Comparison of ENCODE assay signal across 21 mouse cellular contexts in the genomic region with DNA sequence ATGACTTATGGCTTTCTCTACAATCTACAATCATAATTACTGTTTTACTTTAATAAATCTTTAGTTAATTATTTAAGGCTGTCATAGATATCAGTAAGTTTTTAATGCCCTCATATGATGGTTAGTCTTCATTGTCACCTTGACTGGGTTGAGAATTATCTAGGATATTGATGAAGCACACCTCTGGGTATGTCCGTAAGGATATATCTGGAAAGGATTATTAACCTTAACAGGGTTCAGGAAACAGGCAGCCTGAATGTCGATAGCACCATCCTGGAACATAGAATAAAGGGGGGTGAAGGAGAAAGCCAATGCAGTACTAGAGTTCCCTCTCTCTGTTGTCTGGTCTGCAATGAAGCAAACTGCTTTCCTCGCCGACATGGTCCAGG.
DNase-seq lines count a peak whose midpoint lies in the region; ATAC-seq and TF ChIP-seq lines count a peak whose summit lies in the region.
"Had no signal": no experiment of that assay in that cellular context is flagged by ENCODE, and none has a peak within 500 bp of the region (broad histone marks: within the 10 kb centered on the region; RNA-seq: fewer than 3 reads in every experiment).

No protein-coding gene starts in this region.

- no peak overlapping the region for H3K9ac ChIP-seq in hindbrain, embryonic 13.5 days
- H3K9ac ChIP-seq in hindbrain, embryonic 16.5 days (ENCODE audit: low read depth, low read length) = no peak overlapping the region
- no peak overlapping the region for H3K9ac ChIP-seq in midbrain, embryonic 14.5 days (replicated peaks; ENCODE audit: low read length)
- no peak overlapping the region for H3K9ac ChIP-seq in midbrain, postnatal 0 days (replicated peaks; ENCODE audit: low read length, poor library complexity, severe bottlenecking)
- H3K9ac ChIP-seq in neural tube, embryonic 14.5 days (replicated peaks; ENCODE audit: low read depth, low read length) = no peak overlapping the region
- H3K9ac ChIP-seq: embryonic facial prominence, embryonic 12.5 days; embryonic facial prominence, embryonic 15.5 days; forebrain, postnatal 0 days had no signal

- H3K27ac ChIP-seq in hindbrain, embryonic 13.5 days = peak overlapping the region; percentile 10; the same call in 1 of the 2 replicates
- no peak overlapping the region for H3K27ac ChIP-seq in hindbrain, embryonic 16.5 days (ENCODE audit: low read depth, low read length)
- H3K27ac ChIP-seq in midbrain, embryonic 14.5 days (replicated peaks; ENCODE audit: low read depth, low read length) = 0 out of 2 replicates have a peak overlapping the region, but pooled peaks have one; percentile 6
- H3K27ac ChIP-seq in midbrain, postnatal 0 days (ENCODE audit: low read depth, low read length) = no peak overlapping the region
- no peak overlapping the region for H3K27ac ChIP-seq in neural tube, embryonic 14.5 days (ENCODE audit: low read depth, low read length)
- H3K27ac ChIP-seq: embryonic facial prominence, embryonic 12.5 days; embryonic facial prominence, embryonic 15.5 days; gastrocnemius, adult 2 months had no signal

- WGBS in hindbrain, embryonic 13.5 days = 77% methylated on average over 4 of the region's 4 CpGs
- WGBS in hindbrain, embryonic 16.5 days = 82% methylated on average over 4 of the region's 4 CpGs
- WGBS in midbrain, embryonic 14.5 days = 73% methylated on average over 4 of the region's 4 CpGs
- 77% methylated on average over 4 of the region's 4 CpGs for WGBS in midbrain, postnatal 0 days
- WGBS in neural tube, embryonic 14.5 days = 62% methylated on average over 4 of the region's 4 CpGs

- no peak for DNase-seq in midbrain, embryonic 14.5 days
- no peak for DNase-seq in midbrain, postnatal 0 days (ENCODE audit: low spot score)
- no peak for DNase-seq in left cerebral cortex, adult 18-20 months (ENCODE audit: low spot score in 2 of 2)
- DNase-seq: adrenal gland, adult 2 months; adrenal gland, postnatal 14 days; cerebellum, adult 11 months; cerebellum, adult 2 months; cerebellum, adult 9-11 months; cerebellum, postnatal 25 days; forebrain, postnatal 0 days; gastrocnemius, adult 2 months; gastrocnemius, postnatal 14 days; heart, adult 11 months had no signal

- no peaks in the 10 kb centered on the region for H3K9me3 ChIP-seq in hindbrain, embryonic 13.5 days
- no peaks in the 10 kb centered on the region for H3K9me3 ChIP-seq in hindbrain, embryonic 16.5 days (ENCODE audit: control insufficient read depth, low read length)
- H3K9me3 ChIP-seq in midbrain, embryonic 14.5 days (ENCODE audit: control insufficient read depth, low read length) = no peaks in the 10 kb centered on the region
- H3K9me3 ChIP-seq in midbrain, postnatal 0 days (ENCODE audit: low read length) = no peaks in the 10 kb centered on the region
- no peaks in the 10 kb centered on the region for H3K9me3 ChIP-seq in neural tube, embryonic 14.5 days (ENCODE audit: control insufficient read depth, low read length)
- H3K9me3 ChIP-seq: embryonic facial prominence, embryonic 12.5 days; embryonic facial prominence, embryonic 15.5 days had no signal

- H3K27me3 ChIP-seq in hindbrain, embryonic 13.5 days = no peaks in the 10 kb centered on the region
- H3K27me3 ChIP-seq in hindbrain, embryonic 16.5 days (replicated peaks; ENCODE audit: control insufficient read depth, insufficient read depth, low read length) = no peaks in the 10 kb centered on the region
- H3K27me3 ChIP-seq in midbrain, embryonic 14.5 days (ENCODE audit: control insufficient read depth, insufficient read depth, low read length) = no peaks in the 10 kb centered on the region
- H3K27me3 ChIP-seq in midbrain, postnatal 0 days (ENCODE audit: insufficient read depth, low read length) = no peaks in the 10 kb centered on the region
- H3K27me3 ChIP-seq in neural tube, embryonic 14.5 days (ENCODE audit: control insufficient read depth, insufficient read depth, low read length) = no peaks in the 10 kb centered on the region
- H3K27me3 ChIP-seq: embryonic facial prominence, embryonic 12.5 days; embryonic facial prominence, embryonic 15.5 days had no signal

- no peak overlapping the region for H3K4me2 ChIP-seq in hindbrain, embryonic 13.5 days
- no peak overlapping the region for H3K4me2 ChIP-seq in hindbrain, embryonic 16.5 days (ENCODE audit: low read length)
- no peak overlapping the region for H3K4me2 ChIP-seq in midbrain, embryonic 14.5 days (ENCODE audit: low read length)
- H3K4me2 ChIP-seq in midbrain, postnatal 0 days (ENCODE audit: low read depth, low read length, poor library complexity, severe bottlenecking) = no peak overlapping the region
- no peak overlapping the region for H3K4me2 ChIP-seq in neural tube, embryonic 14.5 days (ENCODE audit: low read depth, low read length)
- H3K4me2 ChIP-seq: embryonic facial prominence, embryonic 12.5 days; embryonic facial prominence, embryonic 15.5 days; heart, embryonic 11.5 days had no signal

- no peak overlapping the region for H3K4me3 ChIP-seq in hindbrain, embryonic 13.5 days
- no peak overlapping the region for H3K4me3 ChIP-seq in hindbrain, embryonic 16.5 days (ENCODE audit: low read length)
- no peak overlapping the region for H3K4me3 ChIP-seq in midbrain, embryonic 14.5 days (replicated peaks; ENCODE audit: low read depth, low read length)
- no peak overlapping the region for H3K4me3 ChIP-seq in midbrain, postnatal 0 days (ENCODE audit: low read depth, low read length)
- no peak overlapping the region for H3K4me3 ChIP-seq in neural tube, embryonic 14.5 days (ENCODE audit: low read depth, low read length)
- H3K4me3 ChIP-seq: embryonic facial prominence, embryonic 12.5 days; embryonic facial prominence, embryonic 15.5 days; gastrocnemius, adult 2 months had no signal

- TF ChIP-seq CTCF in midbrain, postnatal 0 days (IDR thresholded peaks at IDR 0.05) = no peak

- peaks cover 16% of the 10 kb centered on the region for H3K4me1 ChIP-seq in hindbrain, embryonic 13.5 days (replicated peaks)
- H3K4me1 ChIP-seq in hindbrain, embryonic 16.5 days (ENCODE audit: control insufficient read depth, insufficient read depth, low read depth, low read length) = peaks cover 2% of the 10 kb centered on the region; the same call in 1 of the 2 replicates
- no peaks in the 10 kb centered on the region for H3K4me1 ChIP-seq in midbrain, embryonic 14.5 days (ENCODE audit: control insufficient read depth, insufficient read depth, low read length)
- H3K4me1 ChIP-seq in midbrain, postnatal 0 days (ENCODE audit: insufficient read depth, low read length) = no peaks in the 10 kb centered on the region
- H3K4me1 ChIP-seq in neural tube, embryonic 14.5 days (ENCODE audit: control insufficient read depth, insufficient read depth, low read length) = 0 out of 2 replicates have a peak, but pooled peaks cover 3% of the 10 kb centered on the region
- H3K4me1 ChIP-seq: embryonic facial prominence, embryonic 12.5 days; embryonic facial prominence, embryonic 15.5 days had no signal

- H3K36me3 ChIP-seq in hindbrain, embryonic 13.5 days = no peaks in the 10 kb centered on the region
- no peaks in the 10 kb centered on the region for H3K36me3 ChIP-seq in hindbrain, embryonic 16.5 days (ENCODE audit: control insufficient read depth, insufficient read depth, low read length)
- H3K36me3 ChIP-seq in midbrain, embryonic 14.5 days (ENCODE audit: control insufficient read depth, insufficient read depth, low read length) = no peaks in the 10 kb centered on the region
- H3K36me3 ChIP-seq in midbrain, postnatal 0 days (ENCODE audit: insufficient read depth, low read length) = no peaks in the 10 kb centered on the region
- H3K36me3 ChIP-seq in neural tube, embryonic 14.5 days (ENCODE audit: control insufficient read depth, insufficient read depth, low read length) = no peaks in the 10 kb centered on the region
- H3K36me3 ChIP-seq: embryonic facial prominence, embryonic 12.5 days; embryonic facial prominence, embryonic 15.5 days had no signal

- no peak for ATAC-seq in hindbrain, embryonic 13.5 days (ENCODE audit: low FRiP score)
- no peak for ATAC-seq in hindbrain, embryonic 16.5 days
- no peak for ATAC-seq in midbrain, embryonic 14.5 days (ENCODE audit: low FRiP score, low TSS enrichment)
- no peak for ATAC-seq in midbrain, postnatal 0 days (ENCODE audit: low FRiP score)
- peak; percentile 35; the same call in 1 of the 2 replicates for ATAC-seq in neural tube, embryonic 14.5 days (ENCODE audit: low read depth)
- ATAC-seq: CD4-positive, CD25-positive, alpha-beta regulatory T cell, adult 4 months; forebrain, embryonic 14.5 days; forebrain, postnatal 0 days had no signal

Comparison
In these comparisons a context has a peak if more than half of its experiments do, and no peak if none do; other contexts are left out.
1. H3K27ac ChIP-seq: peak in hindbrain, embryonic 13.5 days (single experiment) and midbrain, embryonic 14.5 days (single experiment); none in hindbrain, embryonic 16.5 days (single experiment), midbrain, postnatal 0 days (single experiment) and neural tube, embryonic 14.5 days (single experiment).